Mouse (Mus musculus) left cerebral cortex, adult 9 months (tissue): ENCODE measurements at regions not wholly inside any gene's neighbourhood (a gene's known extent, or its start where the extent isn't known, plus 50 kb on each side); places are given as distances from the start of the nearest gene placed in this dataset.

Experiments
- DNase-seq, 2 experiments: peaks; one replicate each; pipeline ENCODE4 v3.0.0; 2022; ENCODE audit warnings: low spot score in 2 of 2

DNA sequence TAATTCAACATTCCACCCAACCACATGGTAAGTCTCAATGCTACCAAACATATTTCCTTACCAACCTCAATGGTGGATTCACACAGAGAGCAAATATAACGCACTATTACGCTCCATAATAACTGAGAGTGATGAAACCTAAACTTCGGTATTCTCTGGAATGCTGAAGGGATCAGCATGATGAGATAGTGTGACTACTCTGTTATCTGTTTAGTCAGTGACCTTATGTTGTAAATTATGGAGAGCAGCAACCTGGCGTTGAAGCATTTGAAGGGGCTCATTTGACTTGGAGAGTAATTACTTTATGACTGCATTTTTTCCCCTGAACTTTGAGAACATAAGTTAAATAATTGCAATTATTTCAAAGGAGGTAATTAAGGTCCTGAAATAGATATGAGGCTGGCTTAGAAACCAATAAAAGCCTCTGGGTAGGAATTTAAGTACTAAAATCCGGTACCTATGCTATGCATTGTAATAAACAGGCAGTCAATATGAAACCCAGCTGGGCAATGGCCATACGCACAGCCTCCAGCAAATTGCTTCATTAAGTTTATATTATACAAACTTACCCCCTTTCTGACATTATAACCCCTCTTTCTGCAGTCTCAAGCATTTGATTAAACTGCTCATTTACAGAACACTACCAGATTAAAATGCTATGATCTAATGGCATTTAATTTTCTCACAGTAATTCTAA is 1378.9 kb upstream of the Jmjd1c start:
- DNase-seq: no peak

GRCm38 (mm10) chr10:65722496-65722895 is 1373.4 kb upstream of the Jmjd1c start:
- DNase-seq: no peak

GRCm38 (mm10) chr10:65769451-65769850 is 1326.5 kb upstream of the Jmjd1c start:
- DNase-seq: peak in 1 of 2 experiments; percentile 10

- no peak for DNase-seq
These were observed 1324.0 kb upstream of the Jmjd1c start for GRCm38 (mm10) chr10:65771936-65772335.

- DNase-seq: no peak
These were observed 1310.9 kb upstream of the Jmjd1c start for GRCm38 (mm10) chr10:65784994-65785393.
